Mouse (Mus musculus) cerebellum, adult 18-20 months (tissue): ENCODE measurements around the gene Lgi4.
A peak's percentile ranks its signal among the peaks of the same experiment; 100 is the strongest.

ENCODE experiments used
- DNase-seq, 2 experiments: peaks; one replicate each; pipeline ENCODE4 v3.0.0; 2021

The Lgi4 gene

DNA sequence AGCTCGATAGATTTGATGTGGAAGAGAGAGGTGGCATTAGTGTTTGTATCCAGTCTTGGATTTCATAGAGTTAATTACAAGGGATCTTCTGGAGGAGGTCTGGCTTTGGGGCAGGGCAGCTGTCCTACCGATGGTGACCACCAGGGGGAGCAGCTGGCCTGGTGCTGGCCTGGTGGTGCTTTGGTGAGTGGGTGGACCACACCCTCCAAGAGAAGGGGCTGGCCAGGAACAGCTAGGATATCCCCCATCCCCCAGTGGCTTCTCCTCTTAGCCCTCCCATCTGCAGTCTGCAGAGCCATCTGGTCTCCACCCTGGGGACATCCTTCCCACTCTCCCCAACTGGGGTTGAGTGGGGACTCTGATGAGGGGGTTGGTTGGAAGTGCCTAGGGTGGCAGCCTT is at the start of gene Lgi4:
TSS of gene Lgi4 (plus strand) at position 235 of the 400 bp plus-strand sequence.
- DNase-seq = peak; percentile 72 to 87

DNA sequence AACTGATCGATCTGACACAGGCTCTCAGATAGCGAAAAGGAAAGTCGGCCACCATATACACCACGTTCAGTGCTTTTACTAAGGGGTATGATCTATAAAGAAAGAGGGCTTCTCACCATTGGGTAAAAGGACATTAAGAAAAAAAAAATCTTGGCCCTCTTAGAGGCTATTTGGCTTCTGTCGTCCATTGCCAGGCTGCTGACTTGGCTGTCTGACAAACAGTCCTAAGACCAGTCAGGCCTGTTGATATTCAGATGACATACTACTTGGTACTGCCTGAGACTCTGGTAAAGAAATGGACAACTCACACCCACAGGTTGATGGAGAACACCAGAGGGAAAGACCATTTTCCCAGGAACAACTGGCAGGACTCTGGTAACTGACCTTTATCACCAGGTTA is 46.2 kb upstream of the Lgi4 start:
- DNase-seq = no peak

DNA sequence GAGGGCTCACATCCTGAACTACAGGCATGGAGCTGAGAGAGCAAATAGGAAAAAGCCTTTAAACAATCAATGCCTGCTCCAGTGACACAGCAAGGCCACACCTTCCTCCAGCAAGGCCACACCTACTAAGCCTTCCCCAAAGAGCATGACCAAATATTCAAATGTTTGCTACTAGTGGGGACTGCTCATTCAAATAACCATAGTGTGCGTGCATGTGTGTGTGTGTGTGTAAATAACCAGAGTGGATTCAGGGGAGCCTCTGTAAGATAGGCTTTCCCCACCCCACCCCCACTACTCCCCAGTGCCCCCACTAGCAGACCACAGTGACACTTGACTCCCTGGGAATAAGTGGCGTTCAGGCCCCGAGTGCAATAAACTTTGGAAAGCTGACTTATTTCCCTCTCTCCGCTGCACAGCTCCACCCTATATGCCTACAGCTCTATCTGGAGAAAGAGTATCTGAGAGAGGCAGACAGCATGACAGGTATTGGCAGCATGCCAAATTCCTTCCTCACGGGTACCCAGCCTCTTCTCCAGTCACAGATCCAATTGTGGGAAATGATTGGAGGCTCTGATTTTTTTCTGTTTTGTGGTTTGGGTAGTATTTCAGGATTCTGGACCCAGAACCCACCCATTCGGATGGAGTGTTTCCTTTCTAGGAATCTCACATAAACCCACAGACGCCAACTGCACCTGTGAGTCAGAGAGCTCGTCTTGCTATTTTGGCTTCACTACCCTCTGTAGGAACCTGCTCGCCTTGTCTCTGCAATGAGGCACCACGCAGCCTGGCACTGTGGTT is 41.8 kb upstream of the Lgi4 start:
- no peak for DNase-seq

DNA sequence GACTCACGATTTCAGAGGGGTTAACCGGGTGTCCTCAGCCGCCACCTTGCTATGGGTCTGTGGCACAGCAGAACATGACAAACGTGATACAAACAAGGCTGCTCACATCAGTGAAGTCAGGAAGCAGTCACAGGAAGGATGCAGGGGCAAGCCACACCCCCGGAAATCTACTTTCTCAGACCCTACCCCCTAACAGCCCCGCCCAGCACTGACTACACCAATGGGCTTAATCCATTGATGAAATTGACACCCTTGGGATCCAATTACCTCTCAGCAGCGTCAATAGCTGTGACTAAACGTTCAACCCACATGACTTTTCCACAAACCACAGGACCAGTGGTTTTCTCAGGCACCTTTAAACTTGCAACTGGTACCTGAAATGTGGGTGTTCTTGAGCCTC is 30.5 kb upstream of the Lgi4 start:
- no peak for DNase-seq

DNA sequence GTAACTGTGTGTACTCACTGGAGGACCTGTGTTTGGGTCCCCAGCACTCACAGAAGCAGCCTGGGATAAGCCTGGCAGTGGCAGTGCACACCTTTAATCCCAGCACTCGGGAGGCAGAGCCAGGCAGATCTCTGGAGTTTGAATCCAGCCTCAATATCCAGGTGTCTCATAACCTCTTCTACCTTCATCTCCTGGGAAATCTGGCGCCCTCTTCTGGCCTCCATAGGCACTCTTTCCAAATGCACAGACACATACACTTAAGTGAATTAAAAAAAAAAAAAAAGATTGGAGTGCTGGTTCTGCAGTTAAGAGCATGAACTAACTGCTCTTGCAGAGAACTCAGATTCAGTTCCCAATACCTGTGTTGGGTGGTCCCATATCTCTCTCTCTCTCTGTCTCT is 28.4 kb upstream of the Lgi4 start:
- no peak for DNase-seq

DNA sequence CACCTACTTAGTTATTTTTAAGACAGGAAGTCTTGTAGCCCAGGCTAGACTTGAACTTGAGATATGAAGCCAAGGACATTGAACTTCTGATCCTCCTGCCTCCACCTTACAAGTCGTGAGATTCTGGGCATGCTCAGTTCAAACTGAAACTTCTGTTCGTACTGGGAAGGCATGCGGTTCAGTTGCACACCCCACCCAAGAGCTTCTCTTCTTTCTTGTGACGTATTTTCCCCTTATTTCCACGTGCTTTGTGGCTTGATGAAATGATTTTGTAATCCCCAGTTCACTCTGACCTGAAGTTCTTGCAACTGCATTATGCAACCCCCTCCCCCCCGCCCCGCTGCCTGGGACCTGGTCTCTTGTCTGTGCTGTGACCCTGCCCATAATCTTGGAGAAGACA is 27.4 kb upstream of the Lgi4 start:
- no peak for DNase-seq

DNA sequence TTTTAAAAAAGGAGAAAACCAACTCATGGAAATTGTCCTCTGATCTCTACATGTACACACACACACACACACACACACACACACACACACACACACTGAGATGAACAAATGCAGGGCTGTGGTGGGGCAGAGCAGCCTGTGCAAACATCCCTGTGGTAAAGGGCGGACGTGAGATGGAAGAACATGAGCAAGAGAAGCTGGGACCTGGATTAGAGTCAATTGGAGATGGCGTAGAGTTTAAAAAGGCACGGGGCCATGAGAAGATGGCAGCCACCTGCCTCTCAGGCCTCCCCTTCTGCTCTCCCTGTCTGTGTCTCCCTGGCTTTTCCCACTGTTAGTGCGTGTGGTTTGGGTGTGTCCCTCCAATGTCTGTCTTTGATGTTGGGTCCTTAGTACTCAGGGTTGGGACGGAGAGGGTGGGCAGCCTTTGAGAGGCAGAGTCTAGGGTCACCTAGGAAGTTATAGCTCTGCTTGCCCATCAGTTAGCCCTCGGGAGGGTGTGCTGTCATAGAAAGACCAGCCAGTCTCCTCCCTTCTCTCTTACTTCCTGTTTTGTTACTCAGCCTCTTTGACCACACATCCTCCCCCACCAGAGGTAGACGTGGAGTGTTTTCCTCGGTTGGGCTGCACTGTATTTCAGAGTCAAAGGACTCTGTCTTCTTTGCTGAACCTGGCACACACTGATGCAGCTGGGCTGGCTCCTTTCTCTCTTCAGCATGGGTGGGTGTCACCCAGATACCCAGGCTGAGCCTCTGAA is 25.6 kb upstream of the Lgi4 start:
- DNase-seq = no peak

DNA sequence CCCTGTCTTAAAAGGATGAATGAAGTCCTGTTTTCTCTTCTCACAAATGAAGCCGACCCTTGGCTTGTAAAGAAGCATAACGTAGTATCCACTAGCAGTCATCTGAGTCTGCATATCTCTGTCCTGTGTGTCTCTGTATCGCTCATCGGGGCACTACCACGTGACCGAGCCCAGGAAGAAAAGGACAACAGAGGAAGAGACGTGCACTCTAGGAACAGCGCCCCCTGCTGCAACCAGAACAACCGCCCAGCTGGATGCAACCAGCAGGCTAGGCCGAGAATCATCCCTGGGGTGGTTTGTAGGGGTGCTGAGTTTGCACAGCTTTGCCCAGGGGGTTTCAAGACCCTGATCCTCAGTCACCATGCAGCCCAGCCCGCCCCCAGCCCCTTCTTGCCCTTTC is 24.4 kb upstream of the Lgi4 start:
- DNase-seq = no peak

DNA sequence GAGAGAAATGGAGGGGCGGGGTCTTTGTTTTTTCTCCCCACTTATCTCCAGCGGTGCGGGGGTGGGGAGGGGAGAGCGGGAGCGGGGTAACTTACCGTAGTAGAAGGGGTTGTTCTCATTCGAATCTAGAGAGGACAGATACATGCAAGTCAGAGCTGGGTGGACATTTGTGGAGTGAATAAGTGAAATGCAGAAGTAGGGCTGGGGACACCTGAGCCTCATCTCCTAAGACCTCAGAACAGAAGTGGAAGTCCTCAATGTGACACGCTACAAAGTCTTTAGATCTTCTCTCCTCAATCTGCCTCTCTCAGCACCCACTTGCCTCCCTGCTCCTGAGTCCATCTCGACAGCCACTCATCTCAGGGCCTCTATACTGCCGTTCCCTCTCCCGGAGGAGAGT is 23.9 kb upstream of the Lgi4 start:
- DNase-seq = no peak

DNA sequence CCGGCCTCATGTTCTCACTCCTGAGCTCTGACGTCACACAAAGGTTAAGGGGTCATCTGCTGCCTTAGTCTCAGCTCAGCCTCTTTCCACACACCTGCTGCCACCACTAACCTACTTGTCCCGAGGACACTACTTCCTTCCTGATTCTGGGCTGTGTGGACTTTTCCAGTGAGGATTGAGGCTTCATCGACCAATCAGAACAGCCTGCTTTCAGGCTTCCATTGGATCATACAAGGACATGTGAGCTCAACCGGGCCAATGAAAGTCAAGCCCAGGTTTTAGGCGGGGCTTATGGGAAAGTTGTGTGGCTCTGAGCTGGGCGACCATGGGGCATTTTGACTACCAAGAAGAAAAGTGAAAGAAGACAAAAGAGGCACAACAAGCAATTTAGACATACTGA is 22.2 kb upstream of the Lgi4 start:
- DNase-seq = no peak

DNA sequence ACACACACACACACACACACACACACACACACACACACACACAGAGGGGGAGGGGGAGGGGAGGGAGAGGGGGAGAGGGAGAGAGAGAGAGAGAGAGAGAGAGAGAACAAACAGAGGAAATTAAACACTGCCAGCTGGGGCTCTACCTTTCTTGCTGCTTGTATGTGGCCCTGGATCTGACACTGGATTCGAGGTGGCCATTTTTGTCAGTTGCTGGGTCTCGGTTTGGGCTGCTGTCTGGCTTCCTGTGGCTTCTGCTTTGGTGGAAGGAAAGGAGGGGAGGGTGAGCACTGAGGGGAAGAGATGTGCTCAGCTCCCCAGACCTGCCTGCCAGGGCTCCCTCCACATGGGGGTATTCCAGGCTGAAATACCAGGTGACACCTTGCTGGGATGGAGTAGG is 21.5 kb upstream of the Lgi4 start:
- no peak for DNase-seq

DNA sequence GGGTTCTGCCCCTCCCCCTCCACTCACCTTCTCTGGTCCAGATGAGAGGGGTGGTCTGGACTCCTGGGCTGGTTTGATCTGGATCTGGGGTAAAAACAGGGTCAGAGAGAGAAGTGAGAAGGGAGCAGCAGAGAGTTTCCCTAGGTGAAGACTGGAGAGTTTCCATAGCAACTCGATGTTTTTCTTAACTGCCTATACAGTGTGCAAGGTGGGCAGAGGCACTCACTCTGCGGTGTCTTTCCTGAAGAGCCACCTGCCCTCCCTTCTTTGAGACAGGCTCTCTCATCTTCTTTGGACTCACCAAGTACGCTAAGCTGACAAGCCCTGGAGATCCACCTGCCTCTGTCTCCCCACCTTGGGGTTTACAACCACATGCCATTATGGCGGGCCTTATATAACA is 20.1 kb upstream of the Lgi4 start:
- no peak for DNase-seq

DNA sequence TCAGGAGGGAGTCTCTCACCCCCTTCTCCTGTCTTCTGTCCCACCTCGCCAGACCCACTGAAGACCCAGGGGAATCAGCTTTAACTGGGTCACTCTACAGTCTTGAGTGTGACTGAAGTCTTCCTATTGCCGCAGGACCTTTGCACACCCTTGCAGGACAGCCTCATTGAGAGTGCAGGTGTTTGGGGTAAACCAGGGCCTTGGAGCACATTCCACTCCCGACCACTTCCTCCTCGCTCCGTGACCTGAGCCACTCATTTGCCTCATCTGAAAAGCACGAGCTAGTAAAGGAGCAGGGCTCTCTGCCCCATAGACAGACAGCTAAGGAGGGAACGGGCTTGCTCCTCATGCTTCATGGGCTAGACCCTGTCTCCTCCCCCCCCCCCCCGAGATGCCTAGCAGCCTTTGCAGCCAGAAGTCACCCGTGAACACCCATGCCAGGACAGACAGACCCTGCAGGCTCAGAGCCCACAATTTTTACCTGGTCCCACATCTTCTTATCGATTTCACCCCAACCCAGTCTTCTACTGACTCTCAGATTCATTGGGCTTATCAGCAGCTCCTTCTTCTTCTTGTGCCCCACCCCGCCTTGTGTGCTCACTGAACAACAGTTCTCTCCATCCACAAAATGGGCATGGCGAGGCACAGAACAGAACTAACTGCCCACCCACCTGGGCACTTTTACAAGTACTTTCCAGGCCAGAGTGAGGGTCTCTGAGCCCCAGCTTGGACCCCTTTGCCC is 18.7 kb upstream of the Lgi4 start:
- no peak for DNase-seq

DNA sequence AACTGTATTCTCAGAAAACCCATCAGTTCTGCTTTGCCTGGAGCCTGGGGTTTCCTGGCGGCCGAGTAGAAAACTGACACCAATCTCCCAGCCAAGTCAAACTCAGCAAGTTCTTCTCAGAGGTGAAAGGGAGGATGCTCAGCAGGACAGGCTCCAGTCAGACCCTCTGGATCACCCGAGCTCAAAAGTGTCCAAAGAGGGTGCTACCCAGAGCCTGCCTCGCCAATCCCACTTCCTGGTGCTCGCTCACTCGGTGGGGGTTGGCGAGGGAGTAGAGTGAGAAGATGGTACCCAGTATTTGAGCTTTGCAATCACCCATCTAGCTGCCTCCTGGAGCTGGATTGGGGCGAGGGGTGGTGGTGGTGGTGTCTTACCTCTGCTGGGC is 18.1 kb upstream of the Lgi4 start:
- DNase-seq = no peak

DNA sequence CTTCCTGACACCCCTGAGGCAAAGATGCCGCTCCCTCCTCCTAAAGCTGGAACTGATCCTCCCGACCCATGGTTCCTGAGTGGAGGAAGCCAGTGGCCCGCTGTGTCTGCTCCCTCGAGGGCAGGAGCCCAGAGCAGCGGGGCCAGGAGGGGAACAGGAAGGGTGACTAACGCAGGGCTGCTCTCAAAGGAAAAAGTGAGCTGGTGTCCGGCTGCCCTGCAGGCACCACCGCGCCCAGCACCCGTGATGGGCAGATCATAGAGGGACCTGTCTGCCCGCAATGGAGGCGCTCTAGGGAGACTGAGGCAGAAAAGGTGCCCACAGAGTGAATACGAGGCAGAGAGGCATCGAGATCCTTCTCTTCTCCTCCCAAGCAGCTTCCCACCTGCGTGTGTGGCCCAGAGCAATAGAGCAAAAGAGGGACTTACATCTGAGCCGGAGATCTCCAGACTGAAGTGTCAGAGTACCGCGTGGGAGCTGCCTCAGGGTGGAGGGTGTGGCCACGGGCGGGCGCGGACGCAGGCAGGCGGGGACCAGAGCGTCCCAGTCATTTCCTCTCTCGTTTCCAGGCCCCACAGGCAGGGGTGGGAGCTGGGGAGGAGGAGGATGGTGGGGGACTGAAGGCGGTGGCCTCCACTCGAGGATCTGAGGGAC is 17.4 kb upstream of the Lgi4 start:
- DNase-seq = no peak

DNA sequence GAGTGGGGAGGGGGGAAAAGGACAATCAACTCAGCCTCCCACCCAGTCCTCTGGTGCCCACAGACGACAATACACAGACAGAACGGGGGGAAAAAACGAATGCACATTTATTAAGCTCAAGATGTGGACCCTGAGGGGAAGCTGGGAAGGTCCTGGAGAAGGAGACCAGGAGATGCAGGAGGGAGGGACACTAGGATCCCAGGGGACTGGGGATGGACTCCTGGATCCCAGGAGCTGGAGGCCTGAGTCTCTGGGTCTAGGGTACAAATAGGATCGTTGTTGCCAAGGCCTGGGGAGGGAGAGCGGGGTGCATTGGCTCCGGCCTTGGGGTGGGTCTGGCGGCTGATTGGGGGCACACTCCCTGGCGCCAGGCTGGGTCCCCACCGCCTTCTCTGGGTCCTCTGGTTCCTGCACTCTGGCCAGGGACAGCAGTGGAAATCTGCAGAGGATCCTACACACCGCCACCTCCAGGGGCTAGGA is 16.7 kb upstream of the Lgi4 start, which contains the start of gene Fxyd5:
TSS of gene Fxyd5 (minus strand) at position 51 of the 480 bp plus-strand sequence.
- DNase-seq = no peak

DNA sequence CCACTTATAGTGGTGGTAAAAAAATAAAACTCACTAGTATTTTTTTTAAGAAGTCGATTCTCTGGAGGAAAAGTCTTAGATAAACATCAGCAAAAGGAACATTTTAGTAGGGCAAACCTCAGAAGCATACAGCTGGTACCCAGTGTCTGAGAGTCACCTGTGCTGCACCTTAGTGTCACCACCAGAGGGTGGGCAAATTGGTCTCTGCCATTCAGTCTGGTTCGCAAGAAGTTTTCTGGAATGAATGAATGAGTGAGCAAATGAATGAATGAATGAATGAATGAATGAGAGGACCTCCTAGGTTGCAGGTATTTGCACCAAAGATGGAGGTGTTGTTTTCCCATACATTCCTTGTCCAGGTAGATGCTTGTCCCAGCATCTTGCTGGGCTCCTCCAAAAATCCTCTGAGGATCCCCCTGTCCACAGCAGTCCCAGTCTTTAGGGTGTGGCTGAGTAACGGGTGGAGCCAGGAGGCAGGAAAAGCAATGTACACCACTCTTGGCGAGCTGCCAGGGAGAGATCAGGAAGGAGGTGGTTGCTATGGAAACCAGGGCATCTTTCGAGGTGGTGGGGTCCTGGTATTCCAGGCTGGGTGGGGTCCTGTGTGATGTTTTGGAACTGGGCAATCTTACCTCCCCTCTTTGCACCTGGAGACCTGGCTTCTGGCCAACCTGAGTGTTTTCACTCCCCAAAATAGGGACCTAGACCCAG is 9.9 kb upstream of the Lgi4 start:
- peak; percentile 67 to 78 for DNase-seq

DNA sequence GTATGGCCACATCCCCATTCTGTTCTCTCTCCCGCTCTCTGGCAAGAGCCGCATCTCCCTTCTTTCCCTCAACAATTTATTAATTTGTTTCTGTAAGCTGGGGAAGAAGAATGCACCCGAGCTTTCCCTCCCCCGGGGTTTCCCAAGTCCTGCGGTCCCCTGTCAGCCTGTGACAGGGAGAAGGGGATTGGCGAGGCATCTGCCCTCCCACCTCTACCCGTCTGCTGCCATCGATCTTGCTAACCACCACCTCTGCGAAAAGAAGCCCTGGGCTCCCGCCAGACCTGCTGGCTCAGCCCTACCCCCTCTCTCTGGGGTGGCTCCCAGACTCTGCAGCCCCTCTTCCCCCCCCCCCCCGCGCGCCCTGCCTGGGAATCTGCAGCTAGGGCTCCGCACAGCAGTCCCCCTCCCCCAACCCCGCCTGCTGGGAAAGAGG is 9.3 kb upstream of the Lgi4 start:
- DNase-seq = no peak

DNA sequence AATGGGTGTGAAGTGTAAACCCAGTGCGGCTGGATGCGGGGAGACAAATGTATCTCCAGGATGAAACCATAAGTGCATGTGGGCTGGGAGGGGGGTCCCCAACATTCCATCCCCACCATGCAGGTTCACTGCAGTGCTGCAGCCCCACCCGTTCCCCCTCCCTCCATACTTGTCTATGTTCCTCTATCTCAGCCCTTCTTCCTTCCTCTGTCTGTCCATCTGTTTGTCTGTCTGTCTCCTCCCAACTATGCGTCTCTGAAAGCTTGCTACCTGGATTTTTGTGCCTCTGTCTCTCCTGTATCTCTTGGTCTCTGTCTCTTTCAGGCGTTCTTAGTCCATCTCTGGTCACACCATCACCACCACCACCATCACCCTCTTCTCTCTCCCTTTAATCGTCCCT is 8.7 kb upstream of the Lgi4 start:
- no peak for DNase-seq

DNA sequence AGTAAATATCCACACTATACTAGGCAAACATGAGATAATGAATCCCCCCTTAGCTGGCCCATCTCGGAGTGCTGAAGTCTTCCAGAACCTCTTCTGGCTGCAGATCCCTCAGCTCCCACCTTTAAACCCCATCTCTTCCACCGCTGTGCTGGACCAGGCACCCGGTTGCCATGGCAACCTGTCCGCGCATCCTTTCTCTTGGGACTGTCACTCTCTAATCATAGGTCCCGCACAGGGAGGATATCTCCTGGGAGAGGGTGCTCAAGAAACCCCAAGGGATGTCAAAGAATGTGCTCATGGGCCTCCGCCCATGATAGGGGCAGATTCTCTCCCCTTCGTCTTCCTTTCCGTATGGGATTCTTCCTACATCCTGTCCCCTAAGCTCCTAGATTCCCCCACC is 8.2 kb upstream of the Lgi4 start:
- peak; percentile 48 to 69 for DNase-seq

DNA sequence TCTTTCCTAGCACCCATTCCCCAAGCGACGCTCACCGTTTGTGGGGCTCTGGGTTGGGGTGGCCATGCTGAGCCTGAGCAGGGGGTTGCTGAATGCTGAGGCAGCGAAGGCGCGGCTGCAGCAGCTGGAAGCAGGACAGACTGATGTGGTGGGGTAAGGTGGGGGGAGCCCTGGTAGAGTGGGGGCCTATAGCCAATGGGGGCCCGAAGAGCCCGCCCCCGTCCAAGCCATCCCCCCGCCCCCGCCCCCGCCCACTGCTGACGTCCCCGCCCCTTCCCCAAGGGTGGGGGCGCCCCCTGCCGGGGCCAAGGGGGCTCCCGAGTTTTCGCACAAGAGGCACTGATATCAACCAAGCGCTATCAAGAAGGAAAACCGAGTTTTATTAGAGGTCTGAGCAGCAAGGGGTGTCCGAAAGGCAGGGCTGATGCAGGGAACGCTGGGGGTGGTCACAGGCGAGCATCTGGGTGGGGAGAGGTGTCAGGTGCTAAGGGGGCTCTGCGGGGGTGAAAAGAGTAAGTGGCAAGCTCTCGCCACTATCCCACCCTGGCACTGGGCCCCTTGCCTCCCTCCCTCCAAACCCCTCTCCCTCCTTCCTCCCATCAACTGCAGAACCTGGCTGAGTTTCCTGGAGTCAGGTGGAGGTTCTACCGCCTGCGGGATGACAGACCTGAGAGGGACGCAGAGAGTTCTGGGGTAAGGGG is 7.7 kb upstream of the Lgi4 start, which contains the start of gene Fxyd7:
TSS of gene Fxyd7 (minus strand) at position 147 of the 701 bp plus-strand sequence.
- DNase-seq = peak; percentile 51 to 54

DNA sequence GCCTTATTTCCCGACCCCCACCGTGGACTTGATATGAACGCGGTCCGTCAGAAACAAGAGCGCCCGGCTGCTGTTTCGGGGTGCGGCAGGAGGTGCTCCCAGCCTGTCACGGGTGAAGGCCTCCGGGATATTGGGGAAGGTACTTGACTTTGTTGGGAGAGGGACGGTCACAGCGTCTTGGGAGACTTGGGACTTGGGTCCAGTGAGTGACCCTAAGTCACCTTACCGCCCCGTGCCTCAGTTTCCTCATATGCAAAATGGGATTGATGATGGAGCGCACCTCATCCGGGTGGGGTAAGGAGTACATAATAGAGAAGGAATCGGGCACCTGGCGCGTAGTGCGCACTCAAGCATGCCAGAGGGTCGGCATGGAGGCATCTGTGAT is 6.9 kb upstream of the Lgi4 start:
- no peak for DNase-seq
